Mouse (Mus musculus): Measurements from ENCODE around the gene Parp8. TPM values are rescaled to one million over a fixed set of nuclear protein-coding genes. Genes with fewer than 3 reads are reported as not detected.

The Parp8 gene
- total and polyA plus RNA-seq, 2 experiments from 2014 or later: 7.9 to 11.0 TPM

GRCm38 (mm10) chr13:117018676-117019075 lies 6.7 kb downstream of the Parp8 start:
- TF ChIP-seq EP300 (IDR thresholded peaks at IDR 0.05; ENCODE audit: low read depth): no peak
- no peak for TF ChIP-seq CTCF (IDR thresholded peaks at IDR 0.05; ENCODE audit: low read depth)
- Histone ChIP-seq H3K4me3 (ENCODE audit: low read depth, low read length) (no peak overlapping the region), H3K36me3 (replicated peaks; ENCODE audit: control insufficient read depth, insufficient read depth, low read length) (no peaks in the 10 kb centered on the region), H3K4me2 (ENCODE audit: low read depth, low read length) (no peak overlapping the region), H3K4me1 (ENCODE audit: control insufficient read depth, insufficient read depth) (peaks cover 14% of the 10 kb centered on the region), H3K9ac (replicated peaks; ENCODE audit: low read depth, low read length) (no peak overlapping the region), H3K9me3 (replicated peaks; ENCODE audit: control insufficient read depth, low read length) (no peaks in the 10 kb centered on the region), H3K27ac (ENCODE audit: low read depth) (no peak overlapping the region), H3K27me3 (ENCODE audit: control insufficient read depth, insufficient read depth, low read length) (no peaks in the 10 kb centered on the region)
- 85% methylated on average over 6 of the region's 6 CpGs for WGBS
- no peak for ATAC-seq (ENCODE audit: insufficient read depth, low read depth)
- DNase-seq (ENCODE audit: low spot score): no peak

GRCm38 (mm10) chr13:117013516-117013915 lies 11.8 kb downstream of the Parp8 start:
- H3K4me3 ChIP-seq (ENCODE audit: low read depth, low read length): no peak overlapping the region
- WGBS: 78% methylated on average over 2 of the region's 2 CpGs
- H3K9ac ChIP-seq (replicated peaks; ENCODE audit: low read depth, low read length): no peak overlapping the region
- no peak for DNase-seq (ENCODE audit: low spot score)
- H3K4me2 ChIP-seq (ENCODE audit: low read depth, low read length): no peak overlapping the region
- no peak overlapping the region for H3K27ac ChIP-seq (ENCODE audit: low read depth)
- H3K9me3 ChIP-seq (replicated peaks; ENCODE audit: control insufficient read depth, low read length): no peaks in the 10 kb centered on the region
- no peaks in the 10 kb centered on the region for H3K27me3 ChIP-seq (ENCODE audit: control insufficient read depth, insufficient read depth, low read length)
- H3K36me3 ChIP-seq (replicated peaks; ENCODE audit: control insufficient read depth, insufficient read depth, low read length): no peaks in the 10 kb centered on the region
- TF ChIP-seq CTCF (IDR thresholded peaks at IDR 0.05; ENCODE audit: low read depth): no peak
- no peak for TF ChIP-seq EP300 (IDR thresholded peaks at IDR 0.05; ENCODE audit: low read depth)
- H3K4me1 ChIP-seq (ENCODE audit: control insufficient read depth, insufficient read depth): no peaks in the 10 kb centered on the region
- ATAC-seq (ENCODE audit: insufficient read depth, low read depth): no peak

GRCm38 (mm10) chr13:117012031-117012430 lies 13.3 kb downstream of the Parp8 start:
- Histone ChIP-seq H3K9ac (replicated peaks; ENCODE audit: low read depth, low read length) (no peak overlapping the region), H3K4me2 (ENCODE audit: low read depth, low read length) (no peak overlapping the region), H3K9me3 (replicated peaks; ENCODE audit: control insufficient read depth, low read length) (no peaks in the 10 kb centered on the region), H3K27ac (ENCODE audit: low read depth) (no peak overlapping the region), H3K4me1 (ENCODE audit: control insufficient read depth, insufficient read depth) (no peaks in the 10 kb centered on the region), H3K27me3 (ENCODE audit: control insufficient read depth, insufficient read depth, low read length) (no peaks in the 10 kb centered on the region), H3K36me3 (replicated peaks; ENCODE audit: control insufficient read depth, insufficient read depth, low read length) (no peaks in the 10 kb centered on the region), H3K4me3 (ENCODE audit: low read depth, low read length) (no peak overlapping the region)
- no peak for DNase-seq (ENCODE audit: low spot score)
- no peak for ATAC-seq (ENCODE audit: insufficient read depth, low read depth)
- WGBS: 86% methylated on average over 9 of the region's 9 CpGs
- TF ChIP-seq EP300 (IDR thresholded peaks at IDR 0.05; ENCODE audit: low read depth): no peak
- no peak for TF ChIP-seq CTCF (IDR thresholded peaks at IDR 0.05; ENCODE audit: low read depth)

- Histone ChIP-seq H3K9ac (replicated peaks; ENCODE audit: low read depth, low read length) (no peak overlapping the region), H3K4me3 (ENCODE audit: low read depth, low read length) (no peak overlapping the region), H3K36me3 (replicated peaks; ENCODE audit: control insufficient read depth, insufficient read depth, low read length) (no peaks in the 10 kb centered on the region), H3K4me1 (ENCODE audit: control insufficient read depth, insufficient read depth) (no peaks in the 10 kb centered on the region), H3K27me3 (ENCODE audit: control insufficient read depth, insufficient read depth, low read length) (no peaks in the 10 kb centered on the region), H3K9me3 (replicated peaks; ENCODE audit: control insufficient read depth, low read length) (no peaks in the 10 kb centered on the region), H3K4me2 (ENCODE audit: low read depth, low read length) (no peak overlapping the region), H3K27ac (ENCODE audit: low read depth) (no peak overlapping the region)
- 70% methylated on average over 8 of the region's 8 CpGs for WGBS
- DNase-seq (ENCODE audit: low spot score): no peak
- no peak for TF ChIP-seq EP300 (IDR thresholded peaks at IDR 0.05; ENCODE audit: low read depth)
- no peak for ATAC-seq (ENCODE audit: insufficient read depth, low read depth)
Measured at GRCm38 (mm10) chr13:117010143-117010542, 15.2 kb downstream of the Parp8 start.

GRCm38 (mm10) chr13:117008021-117009015 lies 17.0 kb downstream of the Parp8 start:
- WGBS: 92% methylated on average over 9 of the region's 9 CpGs
- no peak for ATAC-seq (ENCODE audit: insufficient read depth, low read depth)

More at GRCm38 (mm10) chr13:117008021-117009015, 17.0 kb downstream of the Parp8 start:
- no peak overlapping the region for H3K27ac ChIP-seq (ENCODE audit: low read depth)
- no peak for TF ChIP-seq EP300 (IDR thresholded peaks at IDR 0.05; ENCODE audit: low read depth)
- TF ChIP-seq CTCF (IDR thresholded peaks at IDR 0.05; ENCODE audit: low read depth): no peak
- no peak overlapping the region for H3K9ac ChIP-seq (replicated peaks; ENCODE audit: low read depth, low read length)
- no peak for DNase-seq (ENCODE audit: low spot score)
- no peak overlapping the region for H3K4me3 ChIP-seq (ENCODE audit: low read depth, low read length)
- no peaks in the 10 kb centered on the region for H3K4me1 ChIP-seq (ENCODE audit: control insufficient read depth, insufficient read depth)
- H3K9me3 ChIP-seq (replicated peaks; ENCODE audit: control insufficient read depth, low read length): no peaks in the 10 kb centered on the region
- H3K36me3 ChIP-seq (replicated peaks; ENCODE audit: control insufficient read depth, insufficient read depth, low read length): no peaks in the 10 kb centered on the region
- H3K27me3 ChIP-seq (ENCODE audit: control insufficient read depth, insufficient read depth, low read length): no peaks in the 10 kb centered on the region
- H3K4me2 ChIP-seq (ENCODE audit: low read depth, low read length): no peak overlapping the region
